Mouse (Mus musculus): Measurements from ENCODE around the gene Ccdc28a.

Ccdc28a gene

GRCm38 (mm10) chr10:18194156-18194555 lies 40.6 kb downstream of the Ccdc28a start:
- no peak for DNase-seq (ENCODE audit: low spot score)

- no peak for DNase-seq (ENCODE audit: low spot score)
Measured at GRCm38 (mm10) chr10:18193221-18193620, 41.6 kb downstream of the Ccdc28a start.

GRCm38 (mm10) chr10:18191706-18192105 lies 43.1 kb downstream of the Ccdc28a start:
- DNase-seq (ENCODE audit: low spot score): no peak

- DNase-seq (ENCODE audit: low spot score): no peak
Measured at GRCm38 (mm10) chr10:18189498-18189897, 45.3 kb downstream of the Ccdc28a start.

GRCm38 (mm10) chr10:18188564-18188963 lies 46.2 kb downstream of the Ccdc28a start:
- no peak for DNase-seq (ENCODE audit: low spot score)

- no peak for DNase-seq (ENCODE audit: low spot score)
Measured at GRCm38 (mm10) chr10:18182246-18182645, 52.6 kb downstream of the Ccdc28a start.

GRCm38 (mm10) chr10:18177304-18177703 lies 57.5 kb downstream of the Ccdc28a start:
- DNase-seq (ENCODE audit: low spot score): no peak

GRCm38 (mm10) chr10:18176722-18177121 lies 58.1 kb downstream of the Ccdc28a start:
- DNase-seq (ENCODE audit: low spot score): no peak

GRCm38 (mm10) chr10:18175087-18175486 lies 59.7 kb downstream of the Ccdc28a start:
- DNase-seq (ENCODE audit: low spot score): no peak
